Mouse (Mus musculus) heart, adult 8-10 months (tissue): ENCODE results near the gene Padi4. TPM values are rescaled to one million over a fixed set of nuclear protein-coding genes. Genes with fewer than 3 reads are reported as not detected.

Experiments used
- DNase-seq: peaks from one replicate; pipeline ENCODE4 v3.0.0; 2022; ENCODE audit warnings: low spot score
- microRNA-seq: library from miRNA; unstranded; fragments of <30 nt; microRNA quantifications from one replicate; pipeline ENCODE4 v1.2.0, GENCODE M21; 2022
- total RNA-seq, 4 experiments: library from RNA; stranded (reverse); gene quantifications; 2 replicates each; pipeline ENCODE4 v1.2.4; 2022

The Padi4 gene
- total RNA-seq, 4 experiments from 2014 or later, result 0.24 to 5.3 (median 0.27) TPM

- peak; percentile 71 for DNase-seq
These were observed 71.3 kb downstream of the Padi4 start for GRCm38 (mm10) chr4:140702611-140703327.

- DNase-seq, result no peak
These were observed 72.1 kb downstream of the Padi4 start for GRCm38 (mm10) chr4:140701716-140702561.

DNA sequence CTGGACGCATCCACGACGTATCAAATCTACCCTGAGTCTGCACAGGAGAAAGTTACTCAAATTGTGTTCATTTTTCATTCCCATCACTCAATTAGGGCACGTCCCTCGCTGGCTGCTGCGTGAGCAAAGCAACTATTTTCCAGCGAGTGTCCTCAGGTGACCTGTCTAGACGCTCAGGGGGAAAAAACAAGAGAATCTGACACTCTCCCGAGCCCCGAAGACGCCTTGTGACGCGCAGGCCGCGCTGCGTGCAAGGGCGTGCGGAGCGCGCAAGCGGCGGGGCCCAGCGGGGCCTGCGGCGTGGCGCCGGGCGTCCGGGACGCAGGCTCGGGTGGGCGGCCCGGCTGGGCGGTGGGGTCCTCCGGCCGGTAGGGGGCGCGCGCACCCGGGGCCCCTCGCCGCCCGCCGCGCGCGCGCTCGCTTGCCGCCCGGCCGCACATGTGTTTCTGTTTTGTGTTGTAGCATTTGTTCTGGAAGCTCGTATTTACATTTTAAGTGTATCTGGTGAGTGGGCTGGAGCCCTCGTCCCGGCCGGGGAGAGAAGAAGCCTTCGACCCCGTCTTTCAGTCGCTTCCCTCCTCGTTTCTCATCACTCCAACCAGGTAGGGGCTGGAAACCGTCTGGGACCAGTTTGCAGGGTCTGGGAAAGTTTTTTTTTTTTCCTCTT, 72.9 kb downstream of the Padi4 start:
- peak; percentile 69 for DNase-seq

DNA sequence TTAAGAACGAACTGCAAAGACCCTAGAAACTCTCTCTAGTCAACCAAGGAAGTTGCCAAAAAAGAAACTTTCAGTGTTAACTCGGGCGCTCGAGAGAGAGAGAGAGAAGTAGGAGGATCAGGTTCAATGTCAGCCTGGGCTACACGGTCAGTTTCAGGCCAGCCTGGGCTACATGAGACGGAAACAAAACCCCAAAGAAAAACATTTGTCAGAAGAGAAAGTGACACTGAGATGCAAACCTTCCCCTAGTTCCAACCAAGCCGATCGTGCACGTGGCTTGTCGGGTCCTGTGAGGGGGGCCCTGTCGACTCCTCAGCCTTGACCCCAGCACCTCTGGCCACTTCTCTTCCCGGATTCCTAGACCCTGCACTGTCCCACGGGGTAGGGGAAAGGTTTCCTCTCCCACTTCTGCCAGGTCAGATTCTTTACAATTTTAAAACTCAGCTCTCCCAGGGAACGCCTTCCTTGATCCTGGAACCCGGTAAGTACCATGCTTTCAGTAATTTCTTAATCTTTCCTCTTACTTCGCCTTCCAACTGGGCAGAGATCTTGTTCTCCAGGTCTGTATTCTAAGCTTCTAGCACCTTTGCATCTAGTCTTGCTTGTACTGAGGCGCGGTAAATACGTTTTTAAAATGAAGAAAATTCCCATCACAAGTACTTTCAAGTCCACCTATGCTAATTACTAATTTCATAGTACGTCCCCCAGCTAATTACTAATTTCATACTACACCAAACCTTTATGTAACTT, 73.6 kb downstream of the Padi4 start, which contains the start of gene Rcc2:
Gene Rcc2, plus strand, starts transcription at position 273 of the 750 bp plus-strand sequence.
- DNase-seq, result no peak

DNA sequence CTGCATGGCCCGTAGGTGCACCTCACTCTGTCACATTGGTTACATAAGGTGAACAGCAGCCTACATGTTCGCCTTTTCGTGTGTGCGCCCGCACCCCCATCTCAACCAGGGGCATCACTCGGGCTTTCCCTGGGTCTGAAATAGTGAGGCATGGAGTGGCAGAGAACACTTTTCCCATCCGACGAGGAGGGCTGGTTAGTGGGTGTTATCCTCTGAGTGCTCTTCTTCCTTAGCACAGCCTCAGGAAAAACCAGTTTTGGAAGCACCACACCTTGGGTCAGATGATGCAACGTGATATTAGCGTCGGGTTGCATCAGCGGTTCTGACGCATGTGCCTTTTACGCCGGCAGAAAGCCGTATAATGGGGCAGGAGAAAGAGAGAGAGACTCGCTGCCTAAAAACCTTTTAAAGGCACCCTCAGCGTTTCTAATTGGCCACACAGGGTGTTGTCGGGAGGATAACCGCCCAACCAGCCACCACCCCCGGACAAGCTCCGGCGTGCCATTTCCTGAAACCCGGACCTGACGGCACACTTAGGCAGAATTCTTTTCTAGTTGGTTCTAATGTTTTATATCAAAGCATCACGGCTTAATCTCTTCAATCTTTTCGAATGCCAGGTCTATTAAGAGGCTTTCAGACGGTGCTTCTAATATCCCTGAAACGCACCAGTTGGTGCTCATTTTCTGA, 74.5 kb downstream of the Padi4 start:
- DNase-seq, result peak; percentile 76

Small RNA genes lying within 50 kb of the gene (microRNA-seq; reads per million reads assigned to microRNA genes)
- not detected for gene Gm25951

Other genes with a start within 250 kb of the Padi4 start
- 10 to 100 TPM; 59.6 to 80.5 (median 71.9) TPM for gene Arhgef10l, start 108.2 kb downstream of the Padi4 start, total RNA-seq
- gene Rcc2, start 73.7 kb downstream of the Padi4 start, total RNA-seq, result 10 to 100 TPM; 11.4 to 12.5 (median 11.9) TPM
- not detected for gene Padi6, start 31.6 kb downstream of the Padi4 start, total RNA-seq
- gene Padi3, start 36.4 kb upstream of the Padi4 start, total RNA-seq, result under 1 TPM; 0.09 to 0.34 (median 0.13) TPM
- gene Padi1, start 71.5 kb upstream of the Padi4 start, total RNA-seq, result not detected
- 1 to 10 TPM in 3 of 4 experiments, under 1 TPM in 1; 0.72 to 1.3 (median 1.2) TPM for gene Padi2, start 132.1 kb upstream of the Padi4 start, total RNA-seq
- gene Sdhb, start 187.0 kb upstream of the Padi4 start, total RNA-seq, result 1,000 to 10,000 TPM; 1,293 to 1,379 (median 1,312) TPM
- gene Atp13a2, start 212.6 kb upstream of the Padi4 start, total RNA-seq, result 10 to 100 TPM; 12.3 to 17.2 (median 15.6) TPM
- 1 to 10 TPM; 1.7 to 2.8 (median 2.2) TPM for gene Mfap2, start 236.2 kb upstream of the Padi4 start, total RNA-seq